Mouse (Mus musculus) embryo, embryonic 11.5 days (tissue): ENCODE results near the gene Colq.
"Not testable (repeated sequence)": the region's sequence is repeated elsewhere in the genome, so short reads cannot be mapped to it uniquely, and the experiment has no call there.

ENCODE experiments used
- DNase-seq: peaks from one replicate; pipeline ENCODE4 v3.0.0-alpha.2; 2012; ENCODE audit warnings: low read depth, low spot score

The Colq gene

DNA sequence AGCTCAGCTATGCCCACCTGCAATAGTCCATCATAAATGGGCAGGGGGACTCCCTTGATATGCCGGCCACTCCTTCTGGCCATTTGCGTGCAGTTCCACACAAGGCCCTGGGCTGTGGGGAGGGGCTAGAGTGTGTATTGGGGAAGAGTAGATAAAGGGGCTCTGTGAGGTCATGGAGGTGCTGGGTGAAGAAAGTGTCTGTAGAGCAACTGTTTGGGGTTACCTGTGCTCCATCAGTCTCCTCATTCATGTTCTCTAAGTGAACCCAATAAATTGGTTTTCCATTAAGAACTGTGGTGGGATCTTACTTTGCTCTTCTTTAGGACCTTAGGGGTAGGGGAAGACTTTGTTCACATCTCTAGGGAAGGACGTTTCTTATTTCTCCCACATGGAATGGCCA, at the start of gene Colq:
TSS of gene Colq (minus strand) at position 101 of the 400 bp plus-strand sequence.
- DNase-seq = no peak

DNA sequence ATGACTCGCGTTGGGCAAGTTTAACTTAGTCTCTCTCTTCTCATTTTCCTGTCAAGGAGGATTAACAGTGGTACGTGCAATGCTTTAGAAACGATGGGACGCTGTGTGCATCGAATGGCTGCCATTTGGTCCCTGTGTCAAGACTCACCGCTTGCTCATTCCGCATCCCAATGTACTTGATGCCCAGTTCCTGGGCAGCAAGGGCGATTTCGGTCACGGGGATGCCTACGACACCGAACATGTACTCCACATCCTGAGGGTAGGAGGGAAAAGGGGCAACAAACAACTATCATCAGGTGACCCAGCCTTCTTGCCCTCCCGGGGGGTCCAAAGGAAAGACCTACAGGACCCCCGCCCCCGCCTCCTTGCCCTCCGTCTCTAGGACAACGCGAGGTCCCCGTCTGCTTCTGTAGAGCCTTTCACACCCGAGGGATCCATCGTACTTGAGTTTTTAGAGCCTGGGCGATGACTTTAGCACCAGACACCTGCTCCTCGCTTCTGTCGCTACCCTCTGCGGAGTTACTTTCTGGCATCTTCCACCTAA, 49.3 kb upstream of the Colq start, which contains the start of gene Gm49387:
TSS of gene Gm49387 (minus strand) at position 533 of the 544 bp plus-strand sequence.
- DNase-seq = no peak

DNA sequence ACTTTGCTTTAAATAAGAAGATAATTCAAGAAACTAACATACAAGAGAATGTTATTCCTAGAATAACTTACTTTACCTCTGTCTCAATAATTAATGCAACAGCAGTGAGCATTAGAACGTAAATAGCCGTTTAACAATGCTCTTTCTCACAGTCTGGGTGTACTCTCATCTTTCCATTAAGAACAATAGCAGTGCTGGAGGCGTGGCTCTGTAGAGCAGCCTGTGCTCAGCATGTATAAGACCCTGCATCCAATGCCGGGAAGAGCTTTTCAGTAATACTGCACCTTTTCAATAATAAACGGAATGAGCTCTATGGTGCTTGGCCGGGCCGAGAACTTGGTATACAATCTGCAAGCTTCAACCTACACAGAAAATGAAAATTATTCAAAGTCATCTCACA, 39.5 kb upstream of the Colq start:
- no peak for DNase-seq

DNA sequence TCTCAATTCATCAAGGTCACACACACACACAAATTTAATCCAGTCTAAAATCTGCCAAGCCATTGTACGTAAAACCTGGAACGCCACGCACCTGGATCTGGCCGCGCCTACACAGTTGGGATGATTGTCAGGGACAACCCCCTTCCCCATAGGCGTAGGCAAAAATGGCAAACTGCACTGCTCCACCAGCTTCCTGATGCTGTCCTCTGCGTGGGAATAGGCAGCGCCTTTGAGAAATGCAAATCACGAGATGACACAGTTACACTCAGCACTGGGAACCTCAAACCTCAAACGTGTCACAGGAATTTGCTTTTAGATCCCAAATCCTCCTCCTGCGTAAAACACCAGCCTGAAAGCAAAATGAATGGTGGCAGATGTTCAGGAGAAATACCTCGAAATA, 31.6 kb upstream of the Colq start:
- DNase-seq = no peak

DNA sequence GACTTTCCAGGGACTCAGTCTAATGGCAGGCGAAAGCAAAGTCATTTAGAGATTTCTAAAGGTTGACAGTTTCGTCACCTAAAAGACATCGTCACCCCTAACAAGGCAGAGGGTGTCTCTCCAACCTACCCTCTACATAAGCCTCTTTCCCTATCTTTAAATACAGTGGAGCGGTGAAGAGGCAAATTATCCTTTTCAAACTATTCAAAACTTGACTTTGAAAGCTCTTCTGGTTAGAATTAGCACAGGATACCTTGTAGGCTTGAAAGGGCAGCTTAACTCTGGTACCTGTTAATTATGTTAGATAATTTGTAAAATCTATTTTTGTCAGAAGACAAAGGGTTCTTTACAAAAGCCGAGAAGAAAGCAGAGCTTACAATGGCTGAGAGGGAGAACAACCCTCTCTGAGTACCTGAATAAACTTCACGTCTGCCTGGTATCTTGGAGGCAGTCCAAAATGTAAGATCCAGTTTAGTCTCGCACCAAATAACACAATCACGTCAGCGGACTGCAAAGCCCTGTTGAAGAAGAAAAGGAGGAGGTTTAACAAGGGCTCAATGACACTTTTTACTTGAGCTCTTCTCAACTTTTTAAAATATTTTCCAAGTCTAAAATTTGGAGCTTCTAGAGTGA, 29.6 kb upstream of the Colq start:
- DNase-seq = no peak

DNA sequence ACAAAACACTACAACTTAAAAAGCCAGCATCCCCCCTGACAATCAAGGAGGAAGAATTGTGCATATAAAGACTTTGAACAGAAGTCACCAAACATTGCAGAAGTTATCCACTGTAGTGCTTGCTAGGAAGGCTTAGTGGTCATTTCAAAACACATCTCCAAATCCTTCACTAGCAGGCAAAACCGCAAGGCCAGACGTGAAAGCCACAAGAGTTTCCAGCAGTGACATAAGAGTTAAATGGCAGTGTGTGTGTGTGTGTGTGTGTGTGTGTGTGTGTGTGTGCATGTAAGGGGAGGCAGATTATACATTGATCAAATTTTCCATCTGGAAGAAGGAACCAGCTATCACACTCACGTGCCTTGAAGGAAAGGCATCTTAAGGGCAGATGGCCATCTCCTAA, 26.9 kb upstream of the Colq start:
- DNase-seq = no peak

DNA sequence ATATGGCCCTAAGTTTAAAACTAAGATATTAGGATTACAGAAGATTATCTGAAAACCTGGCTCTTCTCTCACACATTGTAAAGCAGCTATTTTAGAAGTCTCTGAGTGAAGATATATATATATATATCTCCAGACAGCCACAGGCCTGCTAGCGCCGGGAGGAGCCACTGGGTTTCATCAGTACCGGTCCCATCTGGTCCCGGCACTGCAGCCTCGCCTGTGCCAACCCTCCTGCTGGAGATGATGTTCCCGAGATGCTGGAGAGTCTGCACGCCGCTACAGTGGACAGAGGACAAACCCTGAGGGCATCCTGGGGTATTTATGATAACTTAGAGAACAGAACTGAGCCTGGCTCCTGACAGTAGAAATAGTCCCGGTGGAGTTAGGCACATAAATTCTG, 26.1 kb upstream of the Colq start:
- DNase-seq = no peak

DNA sequence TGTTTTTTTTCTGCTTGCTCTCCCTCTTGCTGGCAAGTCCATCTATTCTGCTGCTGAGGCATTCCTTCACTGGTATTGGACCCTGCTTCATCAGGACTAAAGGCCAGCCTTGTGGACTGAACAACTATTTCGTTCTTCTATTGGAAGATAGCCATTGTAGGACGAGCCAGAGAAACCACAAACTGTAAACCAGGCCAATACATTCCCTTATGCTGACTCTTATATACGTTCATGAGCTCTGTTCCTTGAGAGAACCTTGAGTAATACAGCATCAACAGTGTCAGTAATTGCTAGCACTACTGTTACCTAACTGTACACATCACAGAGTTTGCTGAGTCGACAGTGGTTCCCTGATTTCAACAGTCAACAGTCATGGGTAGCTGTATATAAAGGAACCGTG, 22.5 kb upstream of the Colq start:
- DNase-seq = no peak

DNA sequence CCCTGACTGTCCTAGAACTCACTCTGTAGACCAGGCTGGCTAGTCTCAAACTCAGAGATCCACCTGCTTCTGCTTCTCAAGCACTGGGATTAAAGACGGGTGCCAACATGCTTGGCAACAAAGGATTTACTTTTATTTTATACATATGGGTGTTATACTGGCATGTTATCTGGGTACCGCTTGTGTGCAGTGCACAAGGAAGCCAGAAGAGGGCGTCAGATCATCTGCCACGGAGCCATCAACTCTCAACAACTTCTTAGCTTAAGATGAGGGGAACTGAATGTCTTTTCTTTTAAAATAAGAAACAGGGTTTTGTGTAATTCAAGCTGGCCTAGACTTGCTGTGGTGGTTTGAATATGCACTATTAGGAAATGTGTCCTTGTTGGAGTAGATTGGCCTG, 20.8 kb upstream of the Colq start:
- no peak for DNase-seq

DNA sequence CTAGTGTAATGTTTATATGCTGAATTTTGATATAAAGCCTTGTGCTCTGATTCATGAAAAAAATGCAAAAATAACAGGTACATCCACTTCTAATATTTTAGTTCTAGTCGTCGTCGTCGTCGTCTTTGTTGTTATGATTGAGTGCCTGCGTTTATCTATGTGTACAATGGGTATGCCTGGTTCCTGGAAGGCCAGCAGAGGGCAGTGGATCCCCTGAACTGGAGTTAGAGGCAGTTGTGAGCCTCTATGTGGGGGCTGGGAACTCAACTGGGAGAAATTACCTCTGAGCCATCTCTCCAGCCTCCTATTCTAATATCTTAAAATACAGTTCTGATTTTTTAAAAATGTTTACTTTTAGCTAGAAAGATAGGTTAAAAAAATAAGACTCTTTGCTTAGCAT, 14.4 kb upstream of the Colq start:
- no peak for DNase-seq

DNA sequence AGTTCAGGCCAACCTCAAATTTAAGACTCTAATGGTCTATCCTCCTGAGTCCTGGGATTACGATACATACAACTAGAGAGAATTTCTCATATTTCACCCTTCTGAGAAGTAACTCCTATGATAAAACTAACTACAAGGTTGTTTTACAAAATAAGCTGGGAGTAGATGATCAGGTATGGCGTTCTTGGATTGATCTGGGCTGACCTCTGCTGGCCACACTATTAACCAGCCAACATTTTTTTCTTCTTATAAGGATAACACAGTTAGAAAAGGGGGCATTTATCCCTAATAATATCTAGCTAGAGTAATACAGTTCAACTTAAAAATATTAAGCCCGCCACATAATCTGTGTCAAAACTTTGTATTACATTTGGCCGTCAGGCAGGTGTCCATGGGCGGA, 13.8 kb upstream of the Colq start:
- no peak for DNase-seq

DNA sequence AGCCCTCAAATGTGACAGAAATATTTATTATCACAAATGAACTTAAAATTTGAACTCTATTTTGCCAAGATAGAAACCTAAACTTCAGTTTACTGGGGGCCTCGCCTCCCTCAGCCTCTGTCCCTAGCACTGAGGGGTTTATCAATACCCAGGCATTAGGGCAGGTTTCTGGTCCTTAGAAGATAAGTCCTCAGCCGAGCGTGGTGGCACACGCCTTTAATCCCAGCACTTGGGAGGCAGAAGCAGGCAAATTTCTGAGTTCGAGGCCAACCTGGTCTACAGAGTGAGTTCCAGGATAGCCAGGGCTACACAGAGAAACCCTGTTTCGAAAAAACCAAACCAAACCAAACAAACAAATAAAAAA, 11.5 kb upstream of the Colq start:
- DNase-seq = not testable (repeated sequence)

DNA sequence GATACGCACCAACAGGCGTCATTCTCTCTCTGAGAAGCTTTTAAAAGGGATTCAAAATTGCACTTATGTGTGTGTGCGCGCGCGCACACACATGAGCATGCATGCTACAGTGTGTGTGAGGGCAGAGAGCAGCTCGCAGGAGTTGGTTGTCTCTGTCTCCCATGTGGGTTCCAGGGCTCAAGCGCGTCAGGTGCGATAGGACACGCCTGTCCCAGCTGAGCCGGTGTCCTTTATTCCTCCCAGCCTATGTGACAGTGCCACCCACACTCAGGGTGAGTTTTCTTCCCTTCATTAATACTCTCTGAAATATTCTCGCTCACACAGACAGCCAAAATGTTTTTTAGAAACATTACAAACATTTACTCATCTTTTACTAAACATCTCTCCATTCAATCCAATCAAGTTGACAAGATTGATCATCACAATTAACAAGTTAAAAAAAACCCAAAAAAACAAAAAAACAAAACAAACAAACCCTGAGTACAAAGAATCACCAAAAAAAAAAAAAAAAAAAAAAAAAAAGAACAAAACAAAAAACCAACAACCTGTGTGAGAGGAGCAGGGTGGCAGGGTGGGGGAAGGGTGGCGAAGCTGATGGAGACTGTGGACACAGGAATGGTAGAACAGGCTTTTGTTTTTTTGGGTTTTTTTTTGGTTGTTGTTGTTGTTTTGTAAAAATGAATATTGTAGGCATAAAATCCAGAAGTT, 10.9 kb upstream of the Colq start:
- no peak for DNase-seq

DNA sequence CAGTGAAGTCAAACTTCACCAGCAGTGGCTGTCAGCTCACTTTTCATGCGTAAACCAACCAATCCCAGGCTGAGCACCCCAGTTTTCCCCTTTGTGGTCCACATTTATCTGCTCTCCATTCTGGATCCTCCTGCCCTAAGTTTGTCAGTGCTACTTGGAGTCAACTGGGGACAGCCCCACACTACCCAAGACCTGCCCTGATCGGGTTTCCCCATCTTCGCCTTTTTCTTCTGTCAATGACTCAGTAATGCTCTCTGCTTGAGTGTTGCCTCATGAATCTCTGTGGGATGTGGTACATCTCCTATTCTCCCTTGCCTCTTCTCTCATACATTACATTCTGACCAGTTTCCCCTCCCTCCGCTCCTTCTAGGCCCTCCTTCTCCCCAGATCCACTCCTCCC, 6.3 kb upstream of the Colq start:
- DNase-seq = no peak

DNA sequence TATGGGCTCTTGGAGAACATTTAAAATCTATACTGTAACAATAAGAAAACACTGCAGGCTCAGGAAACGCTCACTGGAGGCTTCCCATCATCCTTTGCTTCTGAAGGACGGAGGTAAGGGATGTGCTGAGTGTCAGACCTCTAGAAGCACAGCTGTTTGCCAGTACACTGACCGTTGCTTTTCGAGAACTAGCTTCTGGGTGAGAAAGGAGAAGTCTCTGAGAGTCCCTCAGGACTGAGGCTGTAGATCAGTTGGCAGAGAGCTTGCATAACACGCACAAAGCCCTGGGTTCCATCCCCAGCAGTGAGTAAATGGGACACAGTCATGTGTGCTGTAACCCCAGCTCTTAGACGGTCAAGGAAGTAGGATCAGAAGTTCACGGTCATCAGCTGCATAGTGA, 5.3 kb upstream of the Colq start:
- no peak for DNase-seq

DNA sequence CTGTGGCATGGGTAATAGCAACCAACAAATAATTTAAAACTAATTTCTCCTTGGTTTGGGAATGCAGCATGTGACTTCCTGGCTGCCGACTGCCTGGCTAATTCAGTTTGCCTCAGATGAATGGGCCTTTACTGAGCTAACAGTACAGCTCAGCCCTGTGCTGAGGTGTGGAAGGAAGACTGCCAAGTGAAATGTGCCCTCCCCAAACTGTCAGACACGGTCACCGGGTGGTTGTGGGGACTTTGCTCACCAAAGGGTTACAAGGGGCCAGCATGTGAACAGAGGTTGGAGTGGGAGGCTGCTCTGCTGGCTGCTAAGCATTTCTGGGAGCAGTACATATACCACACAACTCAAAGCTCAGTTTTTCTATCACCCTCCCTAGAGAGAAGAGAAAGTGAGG, 3.5 kb upstream of the Colq start:
- no peak for DNase-seq

DNA sequence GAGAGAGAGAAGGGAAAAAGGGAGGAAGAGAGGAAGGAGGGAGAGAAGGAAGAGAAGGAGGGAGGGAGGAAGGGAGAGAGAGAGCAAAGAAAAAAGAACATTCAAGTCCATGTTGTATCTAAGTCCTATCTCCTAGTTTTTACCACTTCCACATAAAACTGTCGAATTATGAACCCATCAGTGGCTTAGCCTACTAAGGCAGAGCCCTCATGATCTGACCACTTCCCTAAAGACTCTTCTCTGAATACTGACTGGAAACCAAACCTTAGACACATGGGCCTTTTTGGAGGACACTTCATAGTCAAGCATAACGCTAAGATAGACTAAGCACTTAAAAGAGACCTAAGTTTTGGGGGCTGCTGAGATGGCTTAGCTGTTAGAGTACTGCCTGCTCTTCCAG, 1.9 kb upstream of the Colq start:
- DNase-seq = no peak

DNA sequence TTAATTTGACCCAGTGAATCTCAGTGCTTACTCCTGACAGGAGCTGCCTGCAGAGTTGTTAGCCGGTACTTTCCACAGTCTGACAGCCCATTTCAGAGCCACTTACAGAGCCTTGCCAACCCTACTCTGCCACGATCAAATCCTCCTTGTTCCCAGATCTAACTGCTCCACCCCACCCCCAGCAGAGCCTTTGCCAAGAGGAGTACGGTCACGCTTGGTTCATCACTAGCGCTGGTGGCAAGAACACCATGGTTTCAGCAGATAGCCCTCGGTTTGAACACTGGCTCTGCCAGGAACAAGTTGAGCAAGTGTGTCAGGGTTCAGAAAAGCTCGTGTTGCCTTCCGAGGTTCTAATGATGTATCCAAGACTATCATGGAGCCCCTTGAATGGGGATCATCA, 4.7 kb downstream of the Colq start:
- no peak for DNase-seq

DNA sequence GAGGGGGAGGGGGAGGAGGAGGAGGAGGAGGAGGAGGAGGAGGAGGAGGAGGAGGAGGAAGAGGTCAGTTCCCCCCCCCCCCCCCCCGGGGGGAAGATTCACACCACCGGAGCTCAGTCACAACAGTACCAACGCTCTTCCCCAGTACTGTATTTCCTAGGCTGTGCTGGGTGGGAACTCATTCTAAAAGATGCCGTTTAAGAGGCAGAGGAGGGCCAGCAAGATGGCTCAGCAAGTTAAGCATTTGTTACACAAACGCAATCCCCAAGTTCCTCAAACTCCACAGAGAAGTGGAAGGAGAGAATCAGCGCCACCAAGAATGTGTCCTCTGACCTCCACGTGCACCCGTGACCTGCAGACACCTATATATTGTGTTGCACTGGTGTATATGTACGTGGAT, 8.1 kb downstream of the Colq start:
- DNase-seq = no peak

DNA sequence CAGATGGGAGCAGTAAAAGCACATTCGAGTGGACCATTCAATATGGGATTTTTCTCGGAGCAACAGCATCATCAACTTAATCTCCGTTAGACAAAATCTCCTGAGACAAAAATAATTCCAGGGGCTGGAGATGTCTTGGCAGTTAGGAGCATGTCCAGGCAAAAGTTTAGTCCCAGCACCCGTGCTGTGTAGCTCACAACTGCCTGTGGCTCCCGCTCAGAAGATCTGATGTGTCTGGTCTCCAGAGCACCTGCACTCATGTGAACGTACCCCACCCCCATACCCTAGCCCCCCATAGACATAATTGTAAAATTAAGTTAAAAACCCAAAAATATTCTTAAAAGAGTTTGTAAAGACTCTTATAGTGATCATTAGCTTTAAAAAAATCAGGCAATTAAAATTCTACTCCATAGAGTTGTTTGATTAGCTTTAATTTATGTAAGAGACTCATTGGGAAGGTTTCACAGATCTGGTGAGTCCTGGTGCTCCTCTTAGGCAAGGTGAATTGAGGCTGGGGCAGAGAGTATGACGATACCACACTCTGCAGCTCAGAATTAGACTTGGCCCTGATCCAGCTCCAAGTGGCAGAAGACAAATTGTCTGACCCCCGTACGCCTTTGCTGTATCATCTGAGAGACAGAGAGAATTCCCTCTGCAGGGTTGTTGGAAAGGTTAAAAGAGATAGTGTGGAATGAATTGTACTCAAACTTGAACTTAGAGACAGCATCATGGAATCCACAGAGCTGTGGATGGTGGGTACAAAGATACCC, 13.0 kb downstream of the Colq start:
- no peak for DNase-seq

DNA sequence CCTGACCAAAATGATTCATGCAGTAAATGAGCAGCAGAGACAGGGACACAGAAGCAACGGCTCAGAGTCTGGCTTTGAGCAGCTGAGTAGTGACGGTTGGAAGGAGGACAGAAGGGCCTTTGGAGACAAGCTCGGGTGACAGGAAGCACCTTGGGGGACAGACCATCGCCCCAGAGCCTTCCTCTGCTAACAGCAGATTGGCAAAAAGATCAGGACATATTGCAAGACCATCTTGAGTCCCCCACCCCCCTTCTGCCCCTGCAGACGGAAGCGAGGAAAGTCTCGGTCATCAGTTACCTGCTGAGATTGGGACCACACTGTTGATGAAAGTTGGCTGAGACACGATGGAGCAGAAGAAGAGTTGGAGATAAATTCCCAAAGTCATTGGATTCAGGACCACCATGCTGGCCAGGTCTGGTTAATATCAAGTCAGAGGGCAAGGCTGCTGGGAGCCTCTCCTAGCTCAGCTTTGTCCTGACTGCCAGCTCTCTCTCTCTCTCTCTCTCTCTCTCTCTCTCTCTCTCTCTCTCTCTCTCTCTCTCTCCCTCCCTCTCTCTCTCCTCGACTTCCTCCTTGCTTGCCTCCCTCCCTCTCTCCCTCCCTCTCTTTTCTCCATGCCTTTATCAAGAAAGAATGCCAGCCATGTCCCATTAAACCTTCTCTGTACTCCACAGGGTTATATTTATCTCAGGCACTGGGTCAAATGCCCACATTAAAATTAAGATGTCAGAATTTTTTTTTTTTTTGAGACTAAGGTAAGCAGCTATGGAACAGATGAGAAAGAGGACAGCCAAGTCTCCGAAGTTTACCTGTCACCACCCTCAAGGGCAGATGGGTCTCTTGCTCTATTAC, 14.1 kb downstream of the Colq start:
- no peak for DNase-seq

DNA sequence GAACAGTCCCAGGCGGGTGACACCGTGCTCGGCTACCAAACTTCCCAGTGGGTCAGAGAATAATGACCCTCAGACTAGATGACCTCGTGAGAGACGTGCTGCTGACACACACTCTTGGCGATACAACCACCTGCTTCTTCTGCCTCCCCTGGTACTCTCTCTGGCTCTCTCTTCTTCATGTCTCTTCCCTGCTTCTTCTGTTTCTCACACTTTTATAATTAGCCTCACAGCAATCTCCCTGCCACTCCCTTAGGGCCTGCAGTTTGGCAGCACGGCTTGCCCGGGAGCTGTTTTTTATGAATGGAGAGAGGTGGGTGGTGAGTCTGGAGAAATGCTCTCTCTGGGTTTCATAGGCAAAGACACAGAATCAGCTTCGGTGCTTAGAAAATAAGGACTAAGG, 15.3 kb downstream of the Colq start:
- DNase-seq = no peak
